Mouse (Mus musculus): ENCODE data around the gene Ptpro.

Ptpro gene

DNA sequence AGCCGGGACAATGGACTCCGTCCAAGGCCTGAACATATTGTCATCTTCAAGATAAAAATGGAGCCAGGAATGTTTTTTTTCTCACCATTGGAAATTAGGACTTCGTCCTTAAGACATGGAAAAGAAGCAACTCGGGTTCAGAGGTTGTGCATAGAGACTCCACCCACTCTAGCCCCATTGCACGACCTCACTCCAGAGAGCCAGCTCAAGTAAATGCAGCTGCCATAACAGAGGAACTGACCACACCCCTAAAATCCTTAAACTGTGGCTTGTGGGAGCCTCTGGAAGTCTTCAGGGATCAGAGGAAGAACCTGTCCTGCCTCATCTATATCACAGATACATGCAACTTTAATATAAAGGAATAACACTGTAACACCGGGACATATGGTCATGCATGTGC is 246.7 kb downstream of the Ptpro start:
- DNase-seq, result no peak

DNA sequence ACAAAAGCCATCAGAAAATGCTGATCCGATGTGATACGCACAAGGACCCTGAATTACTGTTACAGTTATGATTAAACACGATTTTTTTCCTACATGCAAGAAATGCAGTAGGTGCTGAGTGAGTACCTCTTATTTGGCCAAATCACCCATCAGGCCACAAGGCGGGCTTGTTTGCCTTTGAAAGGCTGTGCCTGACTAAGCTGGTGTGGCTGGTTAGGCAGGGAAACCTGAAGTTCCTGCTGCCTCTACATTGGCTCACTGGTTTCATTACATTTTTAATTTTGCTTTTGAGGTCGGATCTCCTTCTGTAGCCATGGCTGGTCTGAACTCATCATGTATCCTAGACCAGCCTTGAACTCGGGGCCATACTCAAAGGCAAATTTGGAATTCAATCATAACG is 250.9 kb downstream of the Ptpro start:
- DNase-seq, result no peak

DNA sequence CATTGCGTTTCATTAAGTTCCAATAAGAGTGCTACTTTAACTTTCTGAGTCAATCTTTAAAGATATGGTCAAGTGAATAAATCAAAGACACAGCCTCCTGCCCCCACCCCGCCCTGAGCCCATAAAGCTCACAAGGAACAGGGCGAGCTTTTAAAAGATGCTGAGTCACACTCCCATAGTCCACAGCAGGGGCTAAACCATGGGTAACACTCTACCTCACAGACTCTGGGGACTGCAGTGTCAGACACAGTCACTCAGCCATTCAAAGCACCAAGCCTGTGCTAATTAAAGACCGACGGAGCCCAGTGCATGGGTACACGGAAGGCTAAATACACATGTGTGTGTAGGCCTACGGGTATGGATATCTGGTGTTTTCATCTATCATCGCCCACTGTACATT is 251.3 kb downstream of the Ptpro start:
- no peak for DNase-seq

- no peak for DNase-seq
Measured at GRCm38 (mm10) chr6:137504052-137504451, 251.9 kb downstream of the Ptpro start.

DNA sequence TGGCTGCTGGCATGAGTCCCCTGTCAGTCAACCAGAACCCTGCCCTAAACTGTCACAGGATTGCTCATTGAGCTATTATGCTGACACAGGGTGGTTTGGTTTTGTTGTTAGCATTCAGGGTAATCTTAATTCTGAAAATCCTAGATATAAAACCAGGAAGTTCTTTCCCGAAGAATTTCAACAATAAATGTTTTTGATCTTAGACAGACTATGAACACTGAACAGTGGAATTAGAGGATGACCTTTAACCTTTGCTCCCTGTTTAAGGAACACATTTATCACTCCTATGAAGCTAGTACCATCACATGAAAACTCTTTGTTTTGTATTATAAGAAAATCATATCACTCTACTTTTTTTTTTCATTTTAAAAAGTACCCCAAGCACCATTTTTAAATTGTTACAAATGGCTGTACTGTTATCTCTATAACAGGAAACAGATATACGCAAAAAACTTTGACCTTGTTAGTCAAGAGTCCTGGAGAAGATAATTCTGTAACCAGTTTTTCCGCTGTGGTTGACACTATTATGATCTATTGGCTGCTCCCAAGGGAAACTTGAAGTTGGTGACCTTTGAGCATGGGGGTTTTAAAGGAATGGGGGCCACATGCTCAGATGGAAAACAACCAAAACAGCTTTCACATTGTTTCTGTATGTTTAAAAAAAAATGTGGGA is 253.6 kb downstream of the Ptpro start:
- DNase-seq, result no peak

- no peak for DNase-seq
Measured at GRCm38 (mm10) chr6:137506563-137506962, 254.4 kb downstream of the Ptpro start.

- no peak for DNase-seq
Measured at GRCm38 (mm10) chr6:137508936-137509335, 256.8 kb downstream of the Ptpro start.

- DNase-seq, result no peak
Measured at GRCm38 (mm10) chr6:137509341-137510045, 257.4 kb downstream of the Ptpro start.

- no peak for DNase-seq
Measured at GRCm38 (mm10) chr6:137512753-137513152, 260.6 kb downstream of the Ptpro start.

Measured in kidney, postnatal 25 days (tissue).